Mouse (Mus musculus) urinary bladder, postnatal 25 days (tissue): ENCODE results near the gene Gm3336.

Experiments used
- DNase-seq: peaks from one replicate; pipeline ENCODE4 v3.0.0; 2022; ENCODE audit warnings: low spot score

Gene Gm3336

DNA sequence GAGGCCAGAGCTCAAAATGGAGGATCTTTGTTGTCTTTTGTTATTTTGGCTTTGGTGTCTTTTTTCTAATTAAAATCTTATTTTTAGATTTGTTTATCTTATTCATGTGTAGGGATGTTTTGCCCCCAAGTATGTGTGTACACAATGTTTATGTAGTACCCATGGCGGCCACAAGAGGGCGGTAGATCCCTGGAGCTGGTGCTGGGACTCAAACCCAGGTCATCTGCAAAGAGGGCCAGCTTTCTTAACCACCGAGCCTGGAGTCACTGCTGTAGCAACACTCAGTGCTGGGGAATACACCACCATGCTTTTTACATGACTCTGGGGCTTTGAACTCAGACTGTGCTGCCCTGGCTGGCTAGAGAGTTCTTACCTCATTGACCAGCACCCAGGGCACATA is 45.0 kb downstream of the Gm3336 start:
- no peak for DNase-seq

DNA sequence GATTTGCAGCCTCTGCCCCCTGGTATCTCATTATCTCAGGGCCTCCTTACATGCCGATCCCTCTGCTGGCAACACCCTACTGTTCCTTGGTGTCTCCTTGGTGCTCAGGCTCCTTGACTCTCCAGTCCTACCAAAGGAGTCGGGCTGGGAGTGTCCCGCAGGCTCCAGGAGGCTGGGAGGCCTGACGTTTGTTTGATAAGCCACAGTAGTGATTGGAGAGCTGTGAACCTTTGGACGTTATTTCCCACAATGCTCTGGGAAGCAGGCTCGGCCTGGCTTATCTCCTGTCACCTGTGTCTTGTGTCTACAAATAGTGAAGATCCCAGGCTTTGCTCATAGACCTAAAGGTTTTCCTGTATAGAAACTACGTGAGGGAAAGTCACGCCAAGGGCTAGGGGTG is 45.7 kb downstream of the Gm3336 start:
- DNase-seq, result no peak

DNA sequence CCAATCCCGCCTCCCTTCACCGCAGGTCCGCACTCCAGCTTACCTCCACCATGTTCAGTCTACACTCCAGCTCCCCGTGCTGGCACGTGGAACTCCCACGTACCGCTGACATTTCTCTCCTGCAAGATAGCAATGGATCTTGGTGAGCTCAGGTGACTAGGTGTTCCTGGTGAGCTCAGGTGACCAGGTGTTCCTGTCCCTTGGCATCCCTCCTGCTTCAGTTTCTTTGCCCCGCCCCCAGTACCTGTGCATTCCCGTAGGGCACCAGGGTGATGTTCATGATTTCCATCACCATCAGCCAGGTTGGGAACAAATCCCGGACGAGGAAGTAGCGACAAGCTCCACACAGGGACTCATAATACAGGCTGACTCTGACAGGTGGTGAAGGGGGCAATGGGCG is 46.3 kb downstream of the Gm3336 start:
- no peak for DNase-seq

DNA sequence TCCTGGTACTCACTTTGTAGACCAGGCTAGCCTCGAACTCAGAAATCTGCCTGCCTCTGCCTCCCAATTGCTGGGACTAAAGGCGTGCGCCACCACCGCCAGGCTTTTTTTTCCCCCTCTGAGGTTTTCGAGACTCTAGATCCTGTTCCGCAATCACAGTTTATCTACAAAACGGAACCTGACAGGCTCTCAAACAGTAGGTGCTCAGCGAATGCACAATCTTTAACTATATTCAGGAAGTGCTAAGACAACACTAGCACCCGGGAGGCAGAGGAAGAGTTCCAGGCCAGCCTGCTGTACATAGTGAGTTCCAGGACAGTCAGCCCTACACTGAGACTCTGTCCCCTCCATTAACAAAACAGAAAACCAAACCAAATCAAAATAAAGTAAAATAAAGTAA is 47.0 kb downstream of the Gm3336 start:
- no peak for DNase-seq

DNA sequence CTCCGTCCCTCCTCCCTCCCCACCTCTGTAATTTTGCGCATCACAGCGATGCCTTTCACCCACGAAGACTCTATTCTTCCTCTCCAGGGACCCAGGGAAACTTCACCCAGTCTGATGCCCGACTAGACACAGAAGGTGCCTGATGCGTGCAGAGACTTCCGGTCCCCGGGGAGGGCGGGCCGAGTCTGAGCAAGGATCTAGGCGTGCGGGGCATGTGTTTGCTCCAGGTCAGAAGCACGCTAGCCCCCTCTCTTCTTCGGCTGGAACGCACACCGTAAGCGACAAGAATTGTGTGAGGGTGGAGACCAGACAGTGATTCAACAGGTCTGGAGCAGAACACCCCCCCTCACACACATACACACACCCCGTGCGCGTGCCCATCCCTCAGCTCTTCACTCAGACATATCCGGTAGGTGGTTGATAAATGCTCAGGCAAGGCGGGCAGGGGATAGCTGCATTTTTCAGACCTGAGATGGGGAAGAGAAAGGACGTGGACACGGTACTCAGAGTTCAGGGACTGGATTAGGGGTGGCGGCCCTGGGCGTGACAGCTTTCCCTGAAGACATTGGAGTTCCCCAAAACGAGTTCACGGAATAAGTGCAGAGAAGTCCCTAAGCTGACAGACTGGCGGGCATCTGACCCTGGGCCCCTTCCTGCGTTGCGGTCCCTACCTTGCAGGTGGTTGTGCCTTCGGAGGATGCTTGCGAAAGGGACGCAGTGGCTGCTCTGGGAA is 47.7 kb downstream of the Gm3336 start:
- DNase-seq, result no peak

DNA sequence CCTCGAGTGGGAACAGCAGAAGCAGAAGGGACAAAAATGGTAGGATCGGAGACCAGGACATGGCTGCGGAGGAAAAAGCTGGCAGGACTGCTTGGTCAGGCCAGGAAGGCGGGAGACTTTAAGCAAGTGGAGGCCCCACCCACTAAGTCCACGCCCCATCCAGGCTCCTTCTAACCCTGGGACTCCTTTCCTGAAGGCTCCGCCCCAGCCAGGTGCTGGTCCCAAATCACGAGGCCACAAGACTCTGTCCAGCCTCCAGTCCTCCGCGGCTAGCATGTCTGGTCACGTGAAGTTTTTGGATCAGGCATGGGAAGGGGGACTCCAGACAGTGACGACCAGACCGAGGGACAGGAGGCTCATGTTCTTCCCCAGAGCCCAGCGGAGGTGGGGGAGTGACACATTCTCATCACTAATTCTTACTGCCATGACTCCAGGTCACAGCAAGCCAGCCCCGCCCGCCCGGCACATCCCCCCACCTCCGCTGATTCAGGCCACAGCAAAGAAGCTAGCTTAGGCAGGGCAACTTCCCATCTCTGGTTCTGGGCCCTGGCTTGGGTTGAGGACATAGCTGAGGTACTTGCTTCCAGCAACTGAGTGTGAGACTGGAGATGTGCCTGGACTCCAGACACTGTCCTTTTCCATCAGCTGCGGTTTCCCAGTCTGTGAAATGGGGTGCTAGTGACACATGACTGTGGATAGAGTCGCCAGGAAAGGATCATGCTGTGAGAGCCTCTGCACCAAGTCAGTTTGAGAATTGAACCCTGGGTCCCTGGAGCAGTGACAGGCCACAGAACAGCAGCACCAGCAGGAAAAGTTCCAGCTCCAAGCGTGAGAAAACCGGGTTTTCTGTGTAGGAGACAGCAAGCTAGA is 48.5 kb downstream of the Gm3336 start:
- DNase-seq, result peak; percentile 69

DNA sequence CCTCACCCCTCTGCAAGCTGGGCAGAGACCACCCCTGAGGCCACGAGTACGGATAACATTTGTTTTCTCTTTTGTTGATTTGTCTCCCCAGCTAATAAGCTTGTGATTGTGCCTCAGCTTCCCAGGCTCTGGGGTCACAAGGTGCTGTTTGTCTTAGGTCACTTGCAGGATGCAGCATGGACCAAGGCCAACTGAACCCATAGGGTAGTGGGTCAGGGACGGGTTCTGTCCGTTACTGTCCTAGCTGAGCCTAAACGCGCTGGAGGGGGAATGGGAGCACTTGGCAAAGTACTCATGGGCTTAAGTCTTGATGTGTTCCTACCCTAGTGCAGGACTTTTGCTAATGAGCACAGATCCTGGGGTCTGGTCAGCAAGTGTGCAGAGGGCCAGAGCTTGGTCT is 49.2 kb downstream of the Gm3336 start:
- no peak for DNase-seq

DNA sequence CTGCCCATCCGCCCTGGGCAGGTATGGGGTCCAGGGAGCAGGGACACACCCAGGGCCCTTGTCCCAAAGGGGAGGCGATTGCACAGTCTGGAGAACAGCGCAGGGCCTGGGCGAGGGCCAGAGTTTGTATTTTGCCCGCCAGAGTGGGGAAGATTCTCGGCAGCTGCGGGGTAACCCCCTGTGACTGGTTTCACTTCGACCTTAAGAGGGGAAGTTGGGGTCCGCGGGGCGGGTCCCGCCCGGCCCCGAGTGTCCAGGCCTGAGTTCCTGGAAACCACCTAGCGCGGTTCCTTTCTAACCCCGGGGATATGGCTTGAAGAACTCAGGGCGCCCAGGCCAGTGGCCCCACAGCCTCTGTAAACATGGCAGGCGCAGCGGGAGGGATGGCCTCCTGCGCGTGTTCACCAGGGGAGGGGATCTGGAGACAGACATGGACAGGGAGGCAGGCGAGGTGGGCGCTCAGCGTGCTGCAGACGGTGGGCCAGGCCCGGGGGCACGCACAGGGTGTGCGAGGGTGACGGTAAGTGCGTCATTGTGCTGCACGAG is 50.0 kb downstream of the Gm3336 start:
- DNase-seq, result no peak

DNA sequence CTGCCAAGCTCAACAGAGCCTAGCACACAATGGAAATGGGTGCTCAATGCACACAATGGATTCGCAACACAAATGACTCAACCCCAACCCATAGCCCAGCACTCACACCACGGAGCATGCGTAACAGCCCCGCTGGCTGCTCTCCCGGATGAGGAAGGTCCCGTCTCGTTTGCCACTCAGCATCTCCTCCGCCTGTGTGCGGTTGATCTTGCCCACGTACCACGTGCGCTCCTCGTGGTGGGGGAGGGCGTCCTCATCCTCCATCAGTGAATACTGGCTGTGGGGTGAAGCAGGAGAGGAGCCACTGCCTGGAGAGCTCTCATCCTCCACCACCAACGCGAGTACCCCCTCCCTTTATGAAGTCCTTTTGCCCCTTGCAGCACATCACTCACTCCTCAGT is 50.6 kb downstream of the Gm3336 start:
- no peak for DNase-seq

DNA sequence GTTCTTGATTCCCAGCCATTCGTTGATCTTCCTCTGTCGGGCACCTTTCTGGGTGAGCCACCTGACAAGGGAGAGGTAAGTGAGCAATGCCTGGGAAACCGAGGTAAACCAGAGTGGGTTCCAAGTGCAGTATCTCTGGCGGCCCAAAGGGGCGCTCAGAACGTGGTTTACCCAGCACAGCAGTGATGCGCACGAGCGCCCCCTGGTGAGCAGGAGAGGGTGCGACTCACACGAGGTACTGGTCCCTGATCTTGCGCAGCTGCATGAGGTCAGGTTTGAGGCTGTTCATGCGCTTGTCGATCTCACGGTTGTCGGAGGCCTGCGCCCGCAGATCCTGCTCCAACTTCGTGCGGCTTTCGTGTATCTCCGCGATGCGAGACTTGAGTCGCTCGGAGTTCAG is 51.0 kb downstream of the Gm3336 start:
- peak; percentile 99 for DNase-seq

DNA sequence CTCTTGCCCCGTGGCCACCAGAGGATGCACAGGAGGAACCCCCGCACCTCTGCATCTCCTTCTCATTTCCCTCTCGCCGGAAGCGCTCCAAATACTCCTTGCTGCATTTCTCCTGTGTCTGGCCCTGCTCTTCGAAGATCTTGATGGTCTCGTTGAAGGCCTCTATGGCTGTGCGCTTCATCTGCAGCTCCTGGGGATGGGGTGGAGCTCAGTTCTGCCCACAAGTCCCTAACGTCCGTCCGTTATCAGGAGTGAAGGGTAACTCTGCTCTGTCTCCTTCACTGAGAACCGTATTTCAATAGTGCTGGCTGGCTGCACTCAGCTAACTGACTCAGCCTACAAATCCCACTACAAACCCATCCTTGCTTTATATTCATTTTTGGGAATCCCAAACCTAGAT is 51.5 kb downstream of the Gm3336 start:
- no peak for DNase-seq

DNA sequence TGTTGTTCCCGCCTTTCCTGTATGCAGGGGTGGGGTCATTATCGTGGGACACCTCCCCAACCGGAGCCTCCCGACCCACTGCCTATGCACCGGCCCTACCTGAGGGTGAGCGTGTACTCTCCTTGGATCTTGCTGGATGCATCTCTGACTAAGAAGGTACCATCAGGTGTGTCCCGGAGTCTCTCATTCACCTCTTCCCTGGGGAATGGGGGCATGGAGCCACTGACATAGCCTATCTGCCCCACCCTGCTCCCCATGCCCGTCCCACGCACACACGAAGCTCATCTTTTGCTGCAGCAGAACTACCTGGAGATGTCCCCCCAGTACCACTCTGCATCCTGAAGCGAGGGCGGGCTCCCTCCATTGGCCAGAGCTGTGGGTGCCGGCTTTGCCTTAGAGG is 52.4 kb downstream of the Gm3336 start:
- DNase-seq, result no peak

DNA sequence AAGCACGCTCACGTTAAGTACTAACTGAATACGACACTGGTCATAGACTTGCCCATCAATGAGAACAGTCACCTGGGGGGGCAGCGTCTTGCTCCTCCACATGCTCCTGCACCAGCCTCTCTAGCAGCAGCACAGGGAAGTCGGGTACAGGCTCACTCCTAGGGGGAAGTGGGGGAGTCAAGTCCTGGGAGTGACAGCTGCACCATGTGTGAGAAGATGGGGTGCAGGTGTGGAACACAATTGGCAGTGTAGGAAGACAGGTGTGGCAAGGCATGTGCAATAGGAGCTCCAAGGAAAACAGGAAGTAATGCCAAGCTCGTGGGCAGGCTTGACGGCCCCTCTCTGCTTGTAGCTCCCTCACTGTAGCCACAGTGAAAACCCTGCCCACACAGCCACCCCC is 52.9 kb downstream of the Gm3336 start:
- no peak for DNase-seq

DNA sequence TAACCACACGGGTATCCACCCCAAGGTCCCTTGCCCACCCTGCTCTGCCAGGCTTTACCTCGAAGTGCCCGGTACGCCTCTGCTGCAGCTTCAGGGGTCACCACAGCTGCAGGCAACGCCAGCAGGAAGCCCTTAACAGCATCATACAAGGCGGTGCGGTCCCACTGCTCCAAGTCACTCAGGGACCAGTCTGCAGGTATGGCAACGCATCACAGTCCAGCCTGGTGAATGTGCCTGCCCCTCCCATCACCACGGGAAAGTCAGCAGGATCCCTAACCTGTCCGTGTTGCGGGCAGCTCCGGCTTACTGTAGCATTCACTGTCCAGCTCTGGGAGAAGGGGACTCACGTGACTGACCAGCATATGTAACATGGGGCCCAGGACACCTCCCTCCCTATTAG is 53.7 kb downstream of the Gm3336 start:
- no peak for DNase-seq
